Mouse (Mus musculus) embryonic facial prominence, embryonic 12.5 days (tissue): ENCODE measurements around the gene Rhoh. TPM values are rescaled to one million over a fixed set of nuclear protein-coding genes. Genes with fewer than 3 reads are reported as not detected.

Source experiments
- ATAC-seq: fragments of 200-750 bp; cut with Nextera tagmentation; 2 replicates; pipeline ENCODE4 v1.8.0; 2017; ENCODE audit not compliant: insufficient number of reproducible peaks, insufficient read depth, low FRiP score, low TSS enrichment
- H3K27ac ChIP-seq: fragments of 300-500 bp; sonication (generic); 2 replicates; pipeline ENCODE4 v1.5.1; 2016; ENCODE audit warnings: mild to moderate bottlenecking
- H3K27me3 ChIP-seq: fragments of 300-500 bp; sonication (generic); 2 replicates; pipeline ENCODE4 v1.6.1; 2016; ENCODE audit warnings: mild to moderate bottlenecking, moderate library complexity
- H3K36me3 ChIP-seq: fragments of 300-500 bp; sonication (generic); 2 replicates; pipeline ENCODE4 v1.6.1; 2016; ENCODE audit warnings: mild to moderate bottlenecking
- H3K4me1 ChIP-seq: fragments of 300-500 bp; sonication (generic); 2 replicates; pipeline ENCODE4 v1.6.1; 2016
- H3K4me2 ChIP-seq: fragments of 300-500 bp; sonication (generic); replicated peaks from 2 replicates; pipeline ENCODE4 v1.6.1; 2016; ENCODE audit warnings: mild to moderate bottlenecking, moderate library complexity
- H3K4me3 ChIP-seq: fragments of 300-500 bp; sonication (generic); 2 replicates; pipeline ENCODE4 v1.5.1; 2016; ENCODE audit warnings: mild to moderate bottlenecking
- H3K9ac ChIP-seq: fragments of 300-500 bp; sonication (generic); 2 replicates; pipeline ENCODE4 v1.6.1; 2016; ENCODE audit warnings: mild to moderate bottlenecking, moderate library complexity
- H3K9me3 ChIP-seq: fragments of 300-500 bp; sonication (generic); 2 replicates; pipeline ENCODE4 v1.6.1; 2016; ENCODE audit warnings: mild to moderate bottlenecking, moderate library complexity
- WGBS: fragments of 180-500 bp; shearing (Covaris S2); methylation state at CpG from one replicate; pipeline ENCODE4 v1.1.7; 2016; 5-methylcytosine and 5-hydroxymethylcytosine counted together
- polyA plus RNA-seq: library from polyadenylated mRNA; unstranded; fragments of >200 nt; fragmentation: Nextera tagmentation; extraction: Ambion mirVana; gene quantifications from 2 replicates; pipeline ENCODE4 v1.2.1, GENCODE M21; 2016

The Rhoh gene
- polyA plus RNA-seq, result 0.65 and 0.84 TPM in 2 replicates

- Histone ChIP-seq H3K4me2 (no peak within 1 kb of the TSS), H3K27me3 (no peaks in the 10 kb centered on the region), H3K27ac (no peak within 1 kb of the TSS), H3K9me3 (no peaks in the 10 kb centered on the region), H3K4me1 (peaks cover 8% of the 10 kb centered on the region; the same call in 1 of the 2 replicates), H3K36me3 (no peaks in the 10 kb centered on the region), H3K9ac (no peak within 1 kb of the TSS), H3K4me3 (no peak within 1 kb of the TSS)
- ATAC-seq, result no peak
- 85% methylated on average over 10 of the region's 10 CpGs for WGBS
Observed at GRCm38 (mm10) chr5:65861154-65861944, at the start of gene Rhoh. Rhoh (plus strand) TSS chr5:65861213.

GRCm38 (mm10) chr5:65823601-65824133 lies 37.3 kb upstream of the Rhoh start:
- Histone ChIP-seq H3K36me3 (peaks cover 58% of the 10 kb centered on the region), H3K9ac (no peak overlapping the region), H3K27ac (no peak overlapping the region), H3K9me3 (no peaks in the 10 kb centered on the region), H3K4me2 (no peak overlapping the region), H3K4me1 (no peaks in the 10 kb centered on the region), H3K4me3 (no peak overlapping the region), H3K27me3 (no peaks in the 10 kb centered on the region)
- 73% methylated on average over 5 of the region's 5 CpGs for WGBS
- ATAC-seq, result no peak

GRCm38 (mm10) chr5:65826476-65826875 lies 34.5 kb upstream of the Rhoh start:
- Histone ChIP-seq H3K4me2 (no peak overlapping the region), H3K9ac (no peak overlapping the region), H3K27me3 (no peaks in the 10 kb centered on the region), H3K27ac (no peak overlapping the region), H3K4me3 (no peak overlapping the region), H3K9me3 (no peaks in the 10 kb centered on the region), H3K36me3 (peaks cover 36% of the 10 kb centered on the region), H3K4me1 (no peaks in the 10 kb centered on the region)
- ATAC-seq, result no peak
- 97% methylated on average over 4 of the region's 4 CpGs for WGBS

DNA sequence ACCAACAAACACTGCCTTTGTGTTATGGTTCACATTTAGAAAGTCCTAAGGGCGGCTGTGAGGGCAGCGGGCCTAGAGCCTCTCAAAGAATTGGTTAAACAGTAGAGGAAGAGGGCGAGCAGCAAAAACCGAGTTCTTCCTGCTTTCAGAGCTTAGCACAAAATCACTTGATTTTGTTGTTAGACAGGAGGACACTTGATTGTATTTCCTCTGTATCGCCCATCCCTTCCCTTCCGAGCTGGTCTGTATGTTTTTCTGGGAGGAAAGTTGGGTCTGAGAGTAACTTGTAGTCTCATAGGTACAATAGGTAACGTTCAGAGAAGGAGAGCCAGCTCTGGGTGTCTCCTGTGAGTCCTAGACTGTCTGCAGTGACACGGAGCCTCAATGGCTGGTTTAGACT lies 33.9 kb upstream of the Rhoh start:
- Histone ChIP-seq H3K4me2 (no peak overlapping the region), H3K9ac (no peak overlapping the region), H3K36me3 (peaks cover 30% of the 10 kb centered on the region), H3K4me1 (no peaks in the 10 kb centered on the region), H3K4me3 (no peak overlapping the region), H3K27me3 (no peaks in the 10 kb centered on the region), H3K27ac (no peak overlapping the region), H3K9me3 (no peaks in the 10 kb centered on the region)
- WGBS, result 88% methylated on average over 8 of the region's 8 CpGs
- ATAC-seq, result no peak

GRCm38 (mm10) chr5:65828261-65828660 lies 32.8 kb upstream of the Rhoh start:
- ATAC-seq, result no peak
- Histone ChIP-seq H3K27ac (no peak overlapping the region), H3K4me1 (no peaks in the 10 kb centered on the region), H3K36me3 (peaks cover 19% of the 10 kb centered on the region), H3K9ac (no peak overlapping the region), H3K4me2 (no peak overlapping the region), H3K27me3 (no peaks in the 10 kb centered on the region), H3K4me3 (no peak overlapping the region), H3K9me3 (no peaks in the 10 kb centered on the region)
- 95% methylated on average over 5 of the region's 5 CpGs for WGBS

- no peaks in the 10 kb centered on the region for H3K4me1 ChIP-seq
- WGBS, result 74% methylated on average over 2 of the region's 2 CpGs
- peaks cover 19% of the 10 kb centered on the region for H3K36me3 ChIP-seq
- no peak overlapping the region for H3K4me3 ChIP-seq
- no peak overlapping the region for H3K9ac ChIP-seq
- H3K4me2 ChIP-seq, result no peak overlapping the region
- no peaks in the 10 kb centered on the region for H3K27me3 ChIP-seq
- ATAC-seq, result no peak
- H3K27ac ChIP-seq, result no peak overlapping the region
- H3K9me3 ChIP-seq, result no peaks in the 10 kb centered on the region
Observed at GRCm38 (mm10) chr5:65829059-65829458, 32.0 kb upstream of the Rhoh start.

DNA sequence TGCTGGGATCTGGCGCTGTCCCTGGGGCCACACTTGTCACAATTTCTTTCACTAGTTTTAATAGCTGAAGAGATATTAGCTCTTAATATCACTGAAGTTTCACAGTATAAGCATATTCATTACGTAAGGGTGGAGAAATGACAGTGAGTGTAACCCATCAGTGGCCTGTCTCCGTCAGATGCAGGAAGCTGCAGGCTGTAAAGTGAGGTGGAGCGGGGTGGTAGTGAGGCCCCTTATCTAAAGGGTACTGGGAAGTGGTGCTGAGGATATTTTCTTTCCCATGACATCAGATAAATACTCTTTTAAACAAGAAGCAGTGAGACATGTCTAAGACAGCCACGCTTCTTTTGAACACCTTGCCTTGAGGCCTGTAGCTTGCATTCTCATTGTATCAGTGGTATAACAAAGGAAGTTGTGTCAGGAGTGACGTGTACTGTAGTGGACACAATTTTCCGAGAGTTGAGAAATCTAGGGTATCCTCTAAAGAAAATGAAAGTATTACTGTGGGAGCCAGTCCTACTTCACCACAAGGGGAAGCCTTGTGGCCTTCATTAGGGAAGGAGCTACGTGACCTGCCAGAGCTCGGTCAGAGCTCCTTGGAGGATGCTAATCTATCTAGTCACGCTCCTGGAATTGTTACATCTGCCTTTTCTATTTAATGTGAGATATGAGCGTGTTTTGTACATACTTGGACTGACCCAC lies 28.9 kb upstream of the Rhoh start:
- H3K4me3 ChIP-seq, result no peak overlapping the region
- H3K36me3 ChIP-seq, result peaks cover 9% of the 10 kb centered on the region; the same call in 1 of the 2 replicates
- no peak overlapping the region for H3K4me2 ChIP-seq
- H3K27me3 ChIP-seq, result no peaks in the 10 kb centered on the region
- WGBS, result 89% methylated on average over 11 of the region's 11 CpGs
- no peaks in the 10 kb centered on the region for H3K4me1 ChIP-seq
- H3K9ac ChIP-seq, result no peak overlapping the region
- no peaks in the 10 kb centered on the region for H3K9me3 ChIP-seq
- H3K27ac ChIP-seq, result no peak overlapping the region
- no peak for ATAC-seq

- ATAC-seq, result no peak
- Histone ChIP-seq H3K27me3 (no peaks in the 10 kb centered on the region), H3K4me3 (no peak overlapping the region), H3K27ac (no peak overlapping the region), H3K9me3 (no peaks in the 10 kb centered on the region), H3K36me3 (peaks cover 9% of the 10 kb centered on the region; the same call in 1 of the 2 replicates), H3K4me2 (no peak overlapping the region), H3K9ac (no peak overlapping the region), H3K4me1 (no peaks in the 10 kb centered on the region)
- 79% methylated on average over 3 of the region's 3 CpGs for WGBS
Observed at GRCm38 (mm10) chr5:65833092-65833491, 27.9 kb upstream of the Rhoh start.

DNA sequence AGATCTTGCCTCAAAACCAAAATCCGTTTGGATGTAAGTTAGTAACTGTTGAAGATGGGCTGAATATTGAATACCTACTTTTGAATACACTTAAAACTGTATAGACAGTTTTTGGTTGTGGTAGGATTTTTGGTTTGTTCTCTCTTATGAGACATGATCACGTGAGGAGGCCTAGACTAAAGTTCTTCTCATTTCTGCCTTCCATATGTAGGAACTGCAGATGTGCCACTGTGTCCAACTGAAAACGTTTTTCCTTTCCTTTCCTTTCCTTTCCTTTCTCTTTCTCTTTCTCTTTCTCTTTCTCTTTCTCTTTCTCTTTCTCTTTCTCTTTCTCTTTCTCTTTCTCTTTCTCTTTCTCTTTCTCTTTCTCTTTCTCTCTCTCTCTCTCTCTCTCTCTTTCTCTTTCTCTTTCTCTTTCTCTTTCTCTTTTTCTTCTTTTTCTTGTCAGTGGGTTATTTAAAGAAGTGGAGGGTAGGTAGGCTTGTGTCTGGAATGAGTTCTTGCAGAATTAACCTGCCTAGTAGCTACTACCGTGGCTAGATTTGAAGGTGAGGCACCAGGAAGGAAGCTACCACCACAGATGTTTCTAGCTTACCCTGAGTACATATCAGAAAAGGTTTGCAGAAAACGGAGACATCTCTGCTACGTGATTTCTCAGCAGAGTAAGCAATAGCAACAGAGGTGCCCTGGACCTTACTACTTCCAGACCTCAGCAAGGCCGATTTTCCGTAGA lies 27.1 kb upstream of the Rhoh start:
- Histone ChIP-seq H3K36me3 (peaks cover 6% of the 10 kb centered on the region; the same call in 1 of the 2 replicates), H3K9ac (no peak overlapping the region), H3K27me3 (no peaks in the 10 kb centered on the region), H3K4me1 (no peaks in the 10 kb centered on the region), H3K9me3 (no peaks in the 10 kb centered on the region), H3K4me3 (no peak overlapping the region), H3K4me2 (no peak overlapping the region), H3K27ac (no peak overlapping the region)
- 90% methylated on average over 8 of the region's 8 CpGs for WGBS
- no peak for ATAC-seq

- 28% methylated on average over 6 of the region's 6 CpGs for WGBS
- H3K4me2 ChIP-seq, result no peak overlapping the region
- H3K9ac ChIP-seq, result no peak overlapping the region
- no peak overlapping the region for H3K27ac ChIP-seq
- no peaks in the 10 kb centered on the region for H3K4me1 ChIP-seq
- peaks cover 6% of the 10 kb centered on the region; the same call in 1 of the 2 replicates for H3K36me3 ChIP-seq
- H3K9me3 ChIP-seq, result no peaks in the 10 kb centered on the region
- ATAC-seq, result no peak
- H3K27me3 ChIP-seq, result no peaks in the 10 kb centered on the region
- H3K4me3 ChIP-seq, result no peak overlapping the region
Observed at GRCm38 (mm10) chr5:65838053-65838452, 23.0 kb upstream of the Rhoh start.

DNA sequence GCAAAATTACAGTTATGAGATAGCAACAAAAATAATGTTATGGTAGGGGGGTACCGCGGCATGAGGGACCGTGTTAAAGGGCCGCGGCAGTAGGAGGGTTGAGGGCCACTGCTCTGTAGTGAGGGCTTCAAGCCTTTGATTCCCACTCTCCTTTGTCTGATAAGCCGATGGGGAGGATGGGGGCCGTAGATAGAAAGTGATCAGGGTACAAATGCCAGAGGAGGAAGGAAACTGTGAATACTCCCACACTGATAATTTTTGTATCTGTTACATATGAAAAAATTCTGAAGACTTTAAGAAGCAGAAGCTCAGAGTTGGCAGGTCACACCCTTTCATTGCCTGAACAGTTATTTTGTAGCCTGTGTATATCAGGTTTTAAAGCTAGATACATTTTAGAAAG lies 18.1 kb upstream of the Rhoh start:
- Histone ChIP-seq H3K9me3 (no peaks in the 10 kb centered on the region), H3K9ac (no peak overlapping the region), H3K4me2 (no peak overlapping the region), H3K4me1 (peaks cover 4% of the 10 kb centered on the region; the same call in 1 of the 2 replicates), H3K27me3 (no peaks in the 10 kb centered on the region), H3K27ac (no peak overlapping the region), H3K36me3 (no peaks in the 10 kb centered on the region), H3K4me3 (no peak overlapping the region)
- 95% methylated on average over 7 of the region's 7 CpGs for WGBS
- ATAC-seq, result no peak
